Mouse (Mus musculus): ENCODE data around the gene Nisch. TPM values are rescaled to one million over a fixed set of nuclear protein-coding genes. Genes with fewer than 3 reads are reported as not detected.

Gene Nisch
- polyA plus RNA-seq, 1 experiment from 2014 or later, result 327 TPM

GRCm38 (mm10) chr14:31184195-31184594, 32.6 kb downstream of the Nisch start:
- no peak overlapping the region for H3K27ac ChIP-seq (replicated peaks)
- peaks cover 100% of the 10 kb centered on the region for H3K36me3 ChIP-seq
- H3K27me3 ChIP-seq (replicated peaks), result no peaks in the 10 kb centered on the region
- no peak overlapping the region for H3K4me2 ChIP-seq
- no peaks in the 10 kb centered on the region for H3K9me3 ChIP-seq (replicated peaks)
- ATAC-seq (ENCODE audit: low FRiP score), result no peak
- 96% methylated on average over 12 of the region's 12 CpGs for WGBS
- H3K4me3 ChIP-seq (replicated peaks), result no peak overlapping the region
- H3K9ac ChIP-seq (replicated peaks), result no peak overlapping the region
- peaks cover 5% of the 10 kb centered on the region; the same call in 1 of the 2 replicates for H3K4me1 ChIP-seq

- Histone ChIP-seq H3K4me2 (no peak overlapping the region), H3K27me3 (replicated peaks) (no peaks in the 10 kb centered on the region), H3K9me3 (replicated peaks) (no peaks in the 10 kb centered on the region), H3K4me3 (replicated peaks) (no peak overlapping the region), H3K27ac (replicated peaks) (no peak overlapping the region), H3K4me1 (no peaks in the 10 kb centered on the region; the same call in 1 of the 2 replicates), H3K9ac (replicated peaks) (no peak overlapping the region), H3K36me3 (peaks cover 100% of the 10 kb centered on the region)
- ATAC-seq (ENCODE audit: low FRiP score), result no peak
- 92% methylated on average over 5 of the region's 5 CpGs for WGBS
Observed at GRCm38 (mm10) chr14:31183541-31183940, 33.2 kb downstream of the Nisch start.

GRCm38 (mm10) chr14:31182786-31183290, 33.9 kb downstream of the Nisch start:
- 89% methylated on average over 2 of the region's 2 CpGs for WGBS
- Histone ChIP-seq H3K27ac (replicated peaks) (no peak overlapping the region), H3K4me3 (replicated peaks) (no peak overlapping the region), H3K4me1 (no peaks in the 10 kb centered on the region), H3K36me3 (peaks cover 97% of the 10 kb centered on the region), H3K9ac (replicated peaks) (no peak overlapping the region), H3K4me2 (no peak overlapping the region), H3K27me3 (replicated peaks) (no peaks in the 10 kb centered on the region), H3K9me3 (replicated peaks) (no peaks in the 10 kb centered on the region)
- ATAC-seq (ENCODE audit: low FRiP score), result no peak

- no peak overlapping the region for H3K4me3 ChIP-seq (replicated peaks)
- no peak overlapping the region for H3K9ac ChIP-seq (replicated peaks)
- no peak overlapping the region for H3K27ac ChIP-seq (replicated peaks)
- no peaks in the 10 kb centered on the region for H3K4me1 ChIP-seq
- no peaks in the 10 kb centered on the region for H3K27me3 ChIP-seq (replicated peaks)
- 71% methylated on average over 4 of the region's 4 CpGs for WGBS
- no peak overlapping the region for H3K4me2 ChIP-seq
- no peak for ATAC-seq (ENCODE audit: low FRiP score)
- H3K36me3 ChIP-seq, result peaks cover 97% of the 10 kb centered on the region
- no peaks in the 10 kb centered on the region for H3K9me3 ChIP-seq (replicated peaks)
Observed at GRCm38 (mm10) chr14:31181512-31181911, 35.2 kb downstream of the Nisch start.

- 94% methylated on average over 12 of the region's 12 CpGs for WGBS
- H3K9ac ChIP-seq (replicated peaks), result no peak overlapping the region
- ATAC-seq (ENCODE audit: low FRiP score), result no peak
- H3K4me1 ChIP-seq, result no peaks in the 10 kb centered on the region
- no peak overlapping the region for H3K4me3 ChIP-seq (replicated peaks)
- no peak overlapping the region for H3K27ac ChIP-seq (replicated peaks)
- H3K36me3 ChIP-seq, result peaks cover 97% of the 10 kb centered on the region
- H3K27me3 ChIP-seq (replicated peaks), result no peaks in the 10 kb centered on the region
- no peak overlapping the region for H3K4me2 ChIP-seq
- no peaks in the 10 kb centered on the region for H3K9me3 ChIP-seq (replicated peaks)
Observed at GRCm38 (mm10) chr14:31179677-31180365, 36.9 kb downstream of the Nisch start.

- Histone ChIP-seq H3K4me1 (no peaks in the 10 kb centered on the region), H3K27ac (replicated peaks) (no peak overlapping the region), H3K27me3 (replicated peaks) (no peaks in the 10 kb centered on the region), H3K9me3 (replicated peaks) (no peaks in the 10 kb centered on the region), H3K36me3 (peaks cover 97% of the 10 kb centered on the region), H3K4me2 (no peak overlapping the region), H3K9ac (replicated peaks) (no peak overlapping the region), H3K4me3 (replicated peaks) (no peak overlapping the region)
- 89% methylated on average over 5 of the region's 5 CpGs for WGBS
- no peak for ATAC-seq (ENCODE audit: low FRiP score)
Observed at GRCm38 (mm10) chr14:31177715-31178114, 39.0 kb downstream of the Nisch start.

GRCm38 (mm10) chr14:31177287-31177686, 39.5 kb downstream of the Nisch start:
- 92% methylated on average over 16 of the region's 16 CpGs for WGBS

GRCm38 (mm10) chr14:31173537-31173936, 43.2 kb downstream of the Nisch start:
- H3K4me3 ChIP-seq (replicated peaks), result no peak overlapping the region
- no peak overlapping the region for H3K27ac ChIP-seq (replicated peaks)
- H3K9me3 ChIP-seq (replicated peaks), result no peaks in the 10 kb centered on the region
- 85% methylated on average over 7 of the region's 7 CpGs for WGBS
- no peak for ATAC-seq (ENCODE audit: low FRiP score)
- no peak overlapping the region for H3K4me2 ChIP-seq
- H3K36me3 ChIP-seq, result peaks cover 81% of the 10 kb centered on the region
- 0 out of 2 replicates have a peak, but pooled peaks cover 2% of the 10 kb centered on the region for H3K4me1 ChIP-seq
- no peak overlapping the region for H3K9ac ChIP-seq (replicated peaks)
- H3K27me3 ChIP-seq (replicated peaks), result no peaks in the 10 kb centered on the region

More at GRCm38 (mm10) chr14:31177287-31177686, 39.5 kb downstream of the Nisch start:
- no peak overlapping the region for H3K4me2 ChIP-seq
- H3K9me3 ChIP-seq (replicated peaks), result no peaks in the 10 kb centered on the region
- no peak overlapping the region for H3K4me3 ChIP-seq (replicated peaks)
- H3K4me1 ChIP-seq, result no peaks in the 10 kb centered on the region
- no peak for ATAC-seq (ENCODE audit: low FRiP score)
- H3K27ac ChIP-seq (replicated peaks), result no peak overlapping the region
- no peaks in the 10 kb centered on the region for H3K27me3 ChIP-seq (replicated peaks)
- no peak overlapping the region for H3K9ac ChIP-seq (replicated peaks)
- H3K36me3 ChIP-seq, result peaks cover 97% of the 10 kb centered on the region

- Histone ChIP-seq H3K4me2 (no peak overlapping the region), H3K36me3 (peaks cover 77% of the 10 kb centered on the region), H3K4me3 (replicated peaks) (no peak overlapping the region), H3K27ac (replicated peaks) (no peak overlapping the region), H3K27me3 (replicated peaks) (no peaks in the 10 kb centered on the region), H3K4me1 (0 out of 2 replicates have a peak, but pooled peaks cover 5% of the 10 kb centered on the region), H3K9ac (replicated peaks) (no peak overlapping the region), H3K9me3 (replicated peaks) (no peaks in the 10 kb centered on the region)
- 89% methylated on average over 18 of the region's 18 CpGs for WGBS
- ATAC-seq (ENCODE audit: low FRiP score), result no peak
Observed at GRCm38 (mm10) chr14:31172781-31173455, 43.8 kb downstream of the Nisch start.

- no peak for ATAC-seq (ENCODE audit: low FRiP score)
- Histone ChIP-seq H3K4me3 (replicated peaks) (no peak overlapping the region), H3K9me3 (replicated peaks) (no peaks in the 10 kb centered on the region), H3K9ac (replicated peaks) (no peak overlapping the region), H3K27ac (replicated peaks) (no peak overlapping the region), H3K4me1 (0 out of 2 replicates have a peak, but pooled peaks cover 5% of the 10 kb centered on the region), H3K36me3 (peaks cover 66% of the 10 kb centered on the region), H3K27me3 (replicated peaks) (no peaks in the 10 kb centered on the region), H3K4me2 (no peak overlapping the region)
- WGBS, result 98% methylated on average over 15 of the region's 15 CpGs
Observed at GRCm38 (mm10) chr14:31171821-31172220, 44.9 kb downstream of the Nisch start.

- Histone ChIP-seq H3K9ac (replicated peaks) (no peak overlapping the region), H3K4me2 (no peak overlapping the region), H3K4me1 (0 out of 2 replicates have a peak, but pooled peaks cover 5% of the 10 kb centered on the region), H3K36me3 (peaks cover 62% of the 10 kb centered on the region), H3K9me3 (replicated peaks) (no peaks in the 10 kb centered on the region), H3K4me3 (replicated peaks) (no peak overlapping the region), H3K27me3 (replicated peaks) (no peaks in the 10 kb centered on the region), H3K27ac (replicated peaks) (no peak overlapping the region)
- 84% methylated on average over 11 of the region's 11 CpGs for WGBS
- ATAC-seq (ENCODE audit: low FRiP score), result no peak
Observed at GRCm38 (mm10) chr14:31171386-31171785, 45.4 kb downstream of the Nisch start.

- H3K4me1 ChIP-seq, result 0 out of 2 replicates have a peak, but pooled peaks cover 5% of the 10 kb centered on the region
- H3K36me3 ChIP-seq, result peaks cover 58% of the 10 kb centered on the region
- H3K27me3 ChIP-seq (replicated peaks), result no peaks in the 10 kb centered on the region
- no peak for ATAC-seq (ENCODE audit: low FRiP score)
- H3K9me3 ChIP-seq (replicated peaks), result no peaks in the 10 kb centered on the region
- no peak overlapping the region for H3K4me3 ChIP-seq (replicated peaks)
- no peak overlapping the region for H3K9ac ChIP-seq (replicated peaks)
- 78% methylated on average over 13 of the region's 13 CpGs for WGBS
- no peak overlapping the region for H3K4me2 ChIP-seq
- 0 out of 2 replicates have a peak overlapping the region, but pooled peaks have one; percentile 18 for H3K27ac ChIP-seq (replicated peaks)
Observed at GRCm38 (mm10) chr14:31170963-31171362, 45.8 kb downstream of the Nisch start.

All from neural tube, embryonic 15.5 days (tissue).